Mouse (Mus musculus) lung, adult 2 months (tissue): Measurements from ENCODE around the gene Pmpcb.

Experiments
- CTCF ChIP-seq: fragments of 200-500 bp; IDR thresholded peaks from 2 replicates; pipeline ENCODE4 v1.5.1; 2011; ENCODE audit warnings: mild to moderate bottlenecking, low read length, control low read depth; ENCODE audit not compliant: insufficient read depth
- POLR2A ChIP-seq: fragments of 200-500 bp; IDR thresholded peaks from 2 replicates; pipeline ENCODE4 v1.6.1; 2011; ENCODE audit warnings: low read depth, mild to moderate bottlenecking, control low read depth, low read length, borderline replicate concordance; ENCODE audit errors: extremely low read depth

DNA sequence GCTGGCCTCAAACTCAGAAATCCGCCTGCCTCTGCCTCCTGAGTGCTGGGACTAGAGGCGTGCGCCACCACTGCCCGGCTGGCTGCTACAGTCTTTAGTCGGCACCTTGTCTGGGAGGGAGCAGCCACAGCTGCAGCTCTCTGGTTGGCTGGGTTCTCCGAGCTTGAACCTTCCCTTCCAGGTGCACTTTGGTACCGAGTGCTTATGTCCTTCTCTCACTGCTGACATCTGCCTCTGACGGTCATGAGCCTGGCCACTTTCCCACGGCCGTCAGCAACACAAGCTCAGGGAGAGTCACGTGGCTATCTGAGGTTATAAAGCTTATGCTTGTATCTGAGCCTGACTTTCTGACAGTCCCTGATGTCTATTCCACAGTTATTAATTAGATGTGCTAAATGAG lies 2.2 kb downstream of the Pmpcb start:
- TF ChIP-seq POLR2A (no peak), CTCF (no peak)
